Mouse (Mus musculus) myocyte (in vitro differentiated cells): Measurements from ENCODE around the gene Reg3g.

Source experiments
- MAX ChIP-seq: IDR thresholded peaks from one replicate; pipeline ENCODE4 v1.6.1; 2011; ENCODE audit warnings: low read depth, mild to moderate bottlenecking, control low read depth
- SRF ChIP-seq: IDR thresholded peaks from one replicate; pipeline ENCODE4 v1.6.1; 2011; ENCODE audit warnings: low read depth; ENCODE audit not compliant: control insufficient read depth, insufficient read length

GRCm38 (mm10) chr6:78463266-78463665, 5.4 kb downstream of the Reg3g start:
- TF ChIP-seq MAX, result no peak
- TF ChIP-seq SRF, result no peak
